Mouse (Mus musculus) mouse embryonic stem cell (cell line): ENCODE data around the gene Nckap5.

ENCODE experiments used
- in situ Hi-C, 2 experiments: fragments of 300-500 bp; cut with MboI; formaldehyde crosslinking; loops; 1 replicate in 1 of 2; 3 replicates in 1 of 2; pipeline ENCODE4 v1.14.3; 2019 to 2020; ENCODE audit warnings: low sequenced_read_pairs in 2 of 2, low pct_unique_long_range_greater_than_20kb in 1 of 2, mixed read lengths in 1 of 2; ENCODE audit not compliant: unreplicated experiment in 1 of 2

The Nckap5 gene

GRCm38 (mm10) chr1:126360531-126361220 is 469.9 kb downstream of the Nckap5 start:
- in situ Hi-C loops = no loop called here

GRCm38 (mm10) chr1:126360111-126360510 is 470.5 kb downstream of the Nckap5 start:
- in situ Hi-C loops = no loop called here

- in situ Hi-C loops = no loop called here
These were observed 488.8 kb downstream of the Nckap5 start for GRCm38 (mm10) chr1:126341806-126342205.

- in situ Hi-C loops = no loop called here
These were observed 491.3 kb downstream of the Nckap5 start for GRCm38 (mm10) chr1:126339250-126339649.

GRCm38 (mm10) chr1:126334202-126334601 is 496.4 kb downstream of the Nckap5 start:
- in situ Hi-C loops = no loop called here

GRCm38 (mm10) chr1:126332026-126332425 is 498.6 kb downstream of the Nckap5 start:
- in situ Hi-C loops = no loop called here

- in situ Hi-C loops = no loop called here
These were observed 509.9 kb downstream of the Nckap5 start for GRCm38 (mm10) chr1:126320696-126321095.

GRCm38 (mm10) chr1:126317874-126318607 is 512.6 kb downstream of the Nckap5 start:
- in situ Hi-C loops = no loop called here

GRCm38 (mm10) chr1:126317345-126317744 is 513.3 kb downstream of the Nckap5 start:
- in situ Hi-C loops = no loop called here

GRCm38 (mm10) chr1:126316866-126317265 is 513.7 kb downstream of the Nckap5 start:
- in situ Hi-C loops = no loop called here

GRCm38 (mm10) chr1:126301129-126301528 is 529.5 kb downstream of the Nckap5 start:
- in situ Hi-C loops = no loop called here

GRCm38 (mm10) chr1:126264931-126265330 is 565.7 kb downstream of the Nckap5 start:
- in situ Hi-C loops = no loop called here

GRCm38 (mm10) chr1:126254364-126254763 is 576.2 kb downstream of the Nckap5 start:
- in situ Hi-C loops = no loop called here

- in situ Hi-C loops = no loop called here
These were observed 576.7 kb downstream of the Nckap5 start for GRCm38 (mm10) chr1:126253934-126254333.

- in situ Hi-C loops = no loop called here
These were observed 597.4 kb downstream of the Nckap5 start for GRCm38 (mm10) chr1:126233196-126233595.

GRCm38 (mm10) chr1:126231199-126231598 is 599.4 kb downstream of the Nckap5 start:
- in situ Hi-C loops = no loop called here

GRCm38 (mm10) chr1:126210212-126210611 is 620.4 kb downstream of the Nckap5 start:
- in situ Hi-C loops = no loop called here

GRCm38 (mm10) chr1:126209743-126210142 is 620.9 kb downstream of the Nckap5 start:
- in situ Hi-C loops = no loop called here

- in situ Hi-C loops = no loop called here
These were observed 621.5 kb downstream of the Nckap5 start for GRCm38 (mm10) chr1:126209131-126209530.

- in situ Hi-C loops = no loop called here
These were observed 633.7 kb downstream of the Nckap5 start for GRCm38 (mm10) chr1:126196937-126197336.
